Mouse (Mus musculus): ENCODE results near the gene March2. TPM values are rescaled to one million over a fixed set of nuclear protein-coding genes. Genes with fewer than 3 reads are reported as not detected.

The March2 gene
- polyA plus RNA-seq, 1 experiment from 2014 or later = 30.0 TPM

- peak overlapping the region; percentile 23 for H3K4me2 ChIP-seq (ENCODE audit: low read depth, low read length)
- ATAC-seq (replicated peaks; ENCODE audit: insufficient number of reproducible peaks, low FRiP score, low TSS enrichment, low read depth) = no peak
Observed at GRCm38 (mm10) chr17:33681767-33682166, 36.7 kb downstream of the March2 start.

DNA sequence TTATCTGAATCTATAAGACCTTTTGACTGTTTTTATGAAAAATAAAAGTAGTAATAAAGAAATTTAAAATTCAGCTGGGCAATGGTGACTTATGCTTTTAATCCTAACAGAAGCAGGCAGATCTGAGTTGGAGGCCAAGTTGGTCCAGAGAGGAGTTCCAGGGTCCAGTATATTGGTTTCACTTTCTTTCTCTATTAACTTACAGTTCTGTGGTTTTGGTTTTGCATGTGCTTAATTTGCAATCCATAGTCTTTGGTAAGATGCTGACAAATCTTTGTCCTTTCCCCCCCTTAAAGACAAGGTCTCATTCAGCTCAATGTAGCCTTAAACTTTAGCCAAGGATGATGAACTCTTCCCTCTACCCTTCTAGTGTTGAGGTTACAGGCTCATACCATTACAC, 39.7 kb downstream of the March2 start:
- DNase-seq (ENCODE audit: low spot score) (no peak), ATAC-seq (replicated peaks; ENCODE audit: insufficient number of reproducible peaks, low FRiP score, low TSS enrichment, low read depth) (no peak)
- H3K27ac ChIP-seq (replicated peaks; ENCODE audit: low read depth, low read length) = no peak overlapping the region
- no peaks in the 10 kb centered on the region for H3K27me3 ChIP-seq (ENCODE audit: control insufficient read depth, insufficient read depth, low read length)
- H3K9ac ChIP-seq (replicated peaks; ENCODE audit: low read length) = no peak overlapping the region
- no peaks in the 10 kb centered on the region for H3K9me3 ChIP-seq (replicated peaks; ENCODE audit: control insufficient read depth, low read length)
- H3K4me1 ChIP-seq (ENCODE audit: control insufficient read depth, insufficient read depth, low read length) = no peaks in the 10 kb centered on the region
- peaks cover 3% of the 10 kb centered on the region for H3K36me3 ChIP-seq (replicated peaks; ENCODE audit: control insufficient read depth, insufficient read depth, low read depth, low read length)
- no peak overlapping the region for H3K4me2 ChIP-seq (ENCODE audit: low read depth, low read length)
- H3K4me3 ChIP-seq (ENCODE audit: low read depth, low read length) = no peak overlapping the region

More at GRCm38 (mm10) chr17:33681767-33682166, 36.7 kb downstream of the March2 start:
- Histone ChIP-seq H3K4me1 (ENCODE audit: control insufficient read depth, insufficient read depth, low read length) (no peaks in the 10 kb centered on the region), H3K9ac (replicated peaks; ENCODE audit: low read length) (no peak overlapping the region), H3K4me3 (ENCODE audit: low read depth, low read length) (0 out of 2 replicates have a peak overlapping the region, but pooled peaks have one; percentile 5), H3K27me3 (ENCODE audit: control insufficient read depth, insufficient read depth, low read length) (no peaks in the 10 kb centered on the region), H3K27ac (replicated peaks; ENCODE audit: low read depth, low read length) (no peak overlapping the region), H3K9me3 (replicated peaks; ENCODE audit: control insufficient read depth, low read length) (no peaks in the 10 kb centered on the region), H3K36me3 (replicated peaks; ENCODE audit: control insufficient read depth, insufficient read depth, low read depth, low read length) (no peaks in the 10 kb centered on the region)
- no peak for DNase-seq (ENCODE audit: low spot score)

DNA sequence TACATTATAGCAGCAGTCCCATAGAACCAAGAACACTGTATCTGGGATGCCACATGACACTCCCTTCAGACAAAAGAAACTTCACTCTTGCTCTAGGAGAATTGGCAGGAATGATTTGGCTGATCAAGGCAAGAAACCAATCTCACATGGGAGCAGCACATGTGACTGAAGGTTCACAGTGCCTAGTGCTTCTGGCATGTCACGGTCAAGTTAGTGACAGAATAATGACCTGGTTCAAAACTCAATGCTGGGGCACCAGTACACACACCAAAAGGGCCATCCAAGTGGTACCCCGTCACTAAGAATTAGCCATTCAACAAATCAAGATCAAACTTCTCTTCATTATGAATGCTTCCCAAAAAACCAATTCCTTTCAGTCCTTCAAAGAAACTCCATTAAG, 42.4 kb downstream of the March2 start:
- no peak for ATAC-seq (replicated peaks; ENCODE audit: insufficient number of reproducible peaks, low FRiP score, low TSS enrichment, low read depth)
- H3K27ac ChIP-seq (replicated peaks; ENCODE audit: low read depth, low read length) = no peak overlapping the region
- H3K4me3 ChIP-seq (ENCODE audit: low read depth, low read length) = no peak overlapping the region
- DNase-seq (ENCODE audit: low spot score) = no peak
- no peak overlapping the region for H3K9ac ChIP-seq (replicated peaks; ENCODE audit: low read length)
- no peaks in the 10 kb centered on the region for H3K4me1 ChIP-seq (ENCODE audit: control insufficient read depth, insufficient read depth, low read length)
- peaks cover 3% of the 10 kb centered on the region for H3K36me3 ChIP-seq (replicated peaks; ENCODE audit: control insufficient read depth, insufficient read depth, low read depth, low read length)
- WGBS = 96% methylated on average over 2 of the region's 2 CpGs
- H3K27me3 ChIP-seq (ENCODE audit: control insufficient read depth, insufficient read depth, low read length) = no peaks in the 10 kb centered on the region
- H3K9me3 ChIP-seq (replicated peaks; ENCODE audit: control insufficient read depth, low read length) = no peaks in the 10 kb centered on the region
- no peak overlapping the region for H3K4me2 ChIP-seq (ENCODE audit: low read depth, low read length)

DNA sequence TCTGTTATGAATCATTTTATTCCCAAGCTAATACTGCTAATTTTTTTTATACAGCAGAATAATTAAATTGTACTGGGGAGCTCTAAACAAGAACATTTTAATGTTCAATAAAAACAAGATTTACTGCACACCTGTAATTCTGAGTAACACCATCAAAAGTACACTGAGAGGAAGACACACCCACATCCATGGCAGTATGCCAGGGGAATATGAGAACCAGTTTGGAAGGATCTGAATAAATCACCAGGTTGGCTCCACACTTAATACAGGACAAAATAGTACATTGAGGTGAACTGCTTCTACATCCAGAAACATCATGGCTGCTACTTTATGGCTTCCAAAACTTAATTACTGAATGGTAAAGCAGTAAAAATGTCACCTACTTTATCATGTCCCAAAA, 43.0 kb downstream of the March2 start:
- Histone ChIP-seq H3K9ac (replicated peaks; ENCODE audit: low read length) (no peak overlapping the region), H3K4me2 (ENCODE audit: low read depth, low read length) (no peak overlapping the region), H3K27ac (replicated peaks; ENCODE audit: low read depth, low read length) (no peak overlapping the region), H3K27me3 (ENCODE audit: control insufficient read depth, insufficient read depth, low read length) (no peaks in the 10 kb centered on the region), H3K9me3 (replicated peaks; ENCODE audit: control insufficient read depth, low read length) (no peaks in the 10 kb centered on the region), H3K4me3 (ENCODE audit: low read depth, low read length) (no peak overlapping the region), H3K4me1 (ENCODE audit: control insufficient read depth, insufficient read depth, low read length) (no peaks in the 10 kb centered on the region), H3K36me3 (replicated peaks; ENCODE audit: control insufficient read depth, insufficient read depth, low read depth, low read length) (peaks cover 3% of the 10 kb centered on the region)
- ATAC-seq (replicated peaks; ENCODE audit: insufficient number of reproducible peaks, low FRiP score, low TSS enrichment, low read depth) (no peak), DNase-seq (ENCODE audit: low spot score) (no peak)

DNA sequence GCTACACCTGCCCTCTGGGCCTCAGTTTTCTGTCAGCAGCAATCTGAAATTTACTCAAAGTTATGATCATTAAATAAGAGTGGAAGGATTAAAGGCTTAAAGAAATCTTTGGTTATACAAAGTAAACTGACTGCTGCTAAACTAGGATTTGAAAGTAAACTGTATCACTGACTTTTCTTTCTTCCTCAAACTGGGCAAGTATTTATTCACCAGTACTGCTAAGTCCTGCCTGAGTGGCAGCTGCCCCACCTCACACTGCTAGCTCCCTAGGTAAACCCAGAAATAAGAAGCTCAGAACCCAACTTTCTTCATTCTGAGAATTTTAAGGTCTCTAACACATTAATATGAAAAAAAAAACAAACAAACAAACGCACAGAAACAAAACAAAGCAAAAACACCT, 44.6 kb downstream of the March2 start:
- no peak overlapping the region for H3K9ac ChIP-seq (replicated peaks; ENCODE audit: low read length)
- no peak overlapping the region for H3K4me2 ChIP-seq (ENCODE audit: low read depth, low read length)
- DNase-seq (ENCODE audit: low spot score) (no peak), ATAC-seq (replicated peaks; ENCODE audit: insufficient number of reproducible peaks, low FRiP score, low TSS enrichment, low read depth) (no peak)
- 82% methylated on average over 1 of the region's 1 CpGs for WGBS
- no peak overlapping the region for H3K4me3 ChIP-seq (ENCODE audit: low read depth, low read length)
- no peaks in the 10 kb centered on the region for H3K4me1 ChIP-seq (ENCODE audit: control insufficient read depth, insufficient read depth, low read length)
- H3K27me3 ChIP-seq (ENCODE audit: control insufficient read depth, insufficient read depth, low read length) = no peaks in the 10 kb centered on the region
- no peaks in the 10 kb centered on the region for H3K9me3 ChIP-seq (replicated peaks; ENCODE audit: control insufficient read depth, low read length)
- no peak overlapping the region for H3K27ac ChIP-seq (replicated peaks; ENCODE audit: low read depth, low read length)
- peaks cover 3% of the 10 kb centered on the region for H3K36me3 ChIP-seq (replicated peaks; ENCODE audit: control insufficient read depth, insufficient read depth, low read depth, low read length)

DNA sequence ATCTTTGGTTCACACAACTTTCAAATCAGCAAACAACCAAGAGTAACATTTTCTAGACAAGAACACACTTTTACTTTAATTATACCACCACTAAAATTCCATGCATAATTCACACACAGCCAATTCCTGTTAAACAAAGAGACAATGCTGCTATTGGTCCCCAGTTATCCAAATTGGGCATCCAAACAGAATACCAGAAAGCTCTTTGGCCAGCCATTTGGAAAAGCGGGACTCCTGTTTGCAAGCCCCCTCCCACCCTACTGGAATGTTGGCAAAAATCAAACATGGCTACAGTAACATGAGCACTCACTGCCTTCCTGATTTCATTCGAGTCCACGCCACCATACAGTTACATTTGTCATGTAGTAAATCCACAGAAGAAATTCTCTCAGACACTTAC, 48.8 kb downstream of the March2 start:
- H3K9ac ChIP-seq (replicated peaks; ENCODE audit: low read length) = no peak overlapping the region
- H3K4me3 ChIP-seq (ENCODE audit: low read depth, low read length) = no peak overlapping the region
- H3K9me3 ChIP-seq (replicated peaks; ENCODE audit: control insufficient read depth, low read length) = no peaks in the 10 kb centered on the region
- H3K4me2 ChIP-seq (ENCODE audit: low read depth, low read length) = no peak overlapping the region
- WGBS = 94% methylated on average over 3 of the region's 3 CpGs
- H3K36me3 ChIP-seq (replicated peaks; ENCODE audit: control insufficient read depth, insufficient read depth, low read depth, low read length) = peaks cover 4% of the 10 kb centered on the region; the same call in 1 of the 2 replicates
- H3K27ac ChIP-seq (replicated peaks; ENCODE audit: low read depth, low read length) = no peak overlapping the region
- no peaks in the 10 kb centered on the region for H3K4me1 ChIP-seq (ENCODE audit: control insufficient read depth, insufficient read depth, low read length)
- DNase-seq (ENCODE audit: low spot score) (no peak), ATAC-seq (replicated peaks; ENCODE audit: insufficient number of reproducible peaks, low FRiP score, low TSS enrichment, low read depth) (no peak)
- no peaks in the 10 kb centered on the region for H3K27me3 ChIP-seq (ENCODE audit: control insufficient read depth, insufficient read depth, low read length)

- H3K36me3 ChIP-seq (replicated peaks; ENCODE audit: control insufficient read depth, insufficient read depth, low read depth, low read length) = peaks cover 7% of the 10 kb centered on the region; the same call in 1 of the 2 replicates
- H3K4me2 ChIP-seq (ENCODE audit: low read depth, low read length) = no peak overlapping the region
- H3K27me3 ChIP-seq (ENCODE audit: control insufficient read depth, insufficient read depth, low read length) = no peaks in the 10 kb centered on the region
- H3K4me3 ChIP-seq (ENCODE audit: low read depth, low read length) = no peak overlapping the region
- WGBS = 87% methylated on average over 3 of the region's 3 CpGs
- ATAC-seq (replicated peaks; ENCODE audit: insufficient number of reproducible peaks, low FRiP score, low TSS enrichment, low read depth) (no peak), DNase-seq (ENCODE audit: low spot score) (no peak)
- H3K27ac ChIP-seq (replicated peaks; ENCODE audit: low read depth, low read length) = no peak overlapping the region
- no peaks in the 10 kb centered on the region for H3K4me1 ChIP-seq (ENCODE audit: control insufficient read depth, insufficient read depth, low read length)
- H3K9me3 ChIP-seq (replicated peaks; ENCODE audit: control insufficient read depth, low read length) = no peaks in the 10 kb centered on the region
- H3K9ac ChIP-seq (replicated peaks; ENCODE audit: low read length) = no peak overlapping the region
Observed at GRCm38 (mm10) chr17:33666813-33667212, 51.7 kb downstream of the March2 start.

GRCm38 (mm10) chr17:33649781-33650475, 68.5 kb downstream of the March2 start:
- 97% methylated on average over 34 of the region's 34 CpGs for WGBS
- H3K27ac ChIP-seq (replicated peaks; ENCODE audit: low read depth, low read length) = no peak overlapping the region
- H3K9me3 ChIP-seq (replicated peaks; ENCODE audit: control insufficient read depth, low read length) = no peaks in the 10 kb centered on the region
- H3K27me3 ChIP-seq (ENCODE audit: control insufficient read depth, insufficient read depth, low read length) = no peaks in the 10 kb centered on the region
- DNase-seq (ENCODE audit: low spot score) (no peak), ATAC-seq (replicated peaks; ENCODE audit: insufficient number of reproducible peaks, low FRiP score, low TSS enrichment, low read depth) (peak; percentile 69)
- H3K36me3 ChIP-seq (replicated peaks; ENCODE audit: control insufficient read depth, insufficient read depth, low read depth, low read length) = peaks cover 29% of the 10 kb centered on the region
- no peak overlapping the region for H3K9ac ChIP-seq (replicated peaks; ENCODE audit: low read length)
- H3K4me2 ChIP-seq (ENCODE audit: low read depth, low read length) = no peak overlapping the region
- no peaks in the 10 kb centered on the region for H3K4me1 ChIP-seq (ENCODE audit: control insufficient read depth, insufficient read depth, low read length)
- no peak overlapping the region for H3K4me3 ChIP-seq (ENCODE audit: low read depth, low read length)
